In genomic region chr9:77494307-77494706, GRCm38 (mm10) we compare ENCODE assay signal across 20 mouse cellular contexts. TPM values are rescaled to one million over a fixed set of nuclear protein-coding genes. Genes with fewer than 3 reads are reported as not detected.
DNase-seq lines count a peak whose midpoint lies in the region; ATAC-seq and TF ChIP-seq lines count a peak whose summit lies in the region.
"Had no signal": no experiment of that assay in that cellular context is flagged by ENCODE, and none has a peak within 500 bp of the region (broad histone marks: within the 10 kb centered on the region; RNA-seq: fewer than 3 reads in every experiment).

No protein-coding gene starts in this region.

- H3K27me3 ChIP-seq in heart, embryonic 11.5 days (ENCODE audit: control insufficient read depth, insufficient read depth, low read length): no peaks in the 10 kb centered on the region
- H3K27me3 ChIP-seq in heart, embryonic 16.5 days (ENCODE audit: control insufficient read depth, insufficient read depth, low read length): no peaks in the 10 kb centered on the region
- no peaks in the 10 kb centered on the region for H3K27me3 ChIP-seq in heart, adult 2 months (ENCODE audit: control insufficient read depth, insufficient read depth, low read length)
- H3K27me3 ChIP-seq: embryonic facial prominence, embryonic 13.5 days had no signal

- 60% methylated on average over 7 of the region's 7 CpGs for WGBS in heart, embryonic 11.5 days (ENCODE audit: insufficient replicate concordance)
- 54% methylated on average over 7 of the region's 7 CpGs for WGBS in heart, embryonic 16.5 days
- 65% methylated on average over 7 of the region's 7 CpGs for WGBS in heart, adult 2 months

- H3K4me2 ChIP-seq in heart, embryonic 11.5 days: no peak overlapping the region
- H3K4me2 ChIP-seq in heart, embryonic 16.5 days (ENCODE audit: low read depth, low read length): no peak overlapping the region
- H3K4me2 ChIP-seq: embryonic facial prominence, embryonic 13.5 days; hindbrain, embryonic 15.5 days had no signal

- no peak for ATAC-seq in heart, embryonic 11.5 days (replicated peaks; ENCODE audit: insufficient number of reproducible peaks, low FRiP score, low TSS enrichment)
- 0 out of 2 replicates have a peak, but pooled peaks have one; percentile 16 for ATAC-seq in heart, embryonic 16.5 days (replicated peaks; ENCODE audit: extremely low read depth, insufficient read depth, low FRiP score)
- ATAC-seq: forebrain, embryonic 14.5 days; intestine, embryonic 16.5 days had no signal

- H3K36me3 ChIP-seq in heart, embryonic 11.5 days (ENCODE audit: control insufficient read depth, insufficient read depth, low read length): no peaks in the 10 kb centered on the region
- H3K36me3 ChIP-seq in heart, embryonic 16.5 days (ENCODE audit: control insufficient read depth, insufficient read depth): no peaks in the 10 kb centered on the region
- H3K36me3 ChIP-seq in heart, adult 2 months (ENCODE audit: control insufficient read depth, insufficient read depth, low read length): no peaks in the 10 kb centered on the region; the same call in 1 of the 2 replicates
- H3K36me3 ChIP-seq: embryonic facial prominence, embryonic 13.5 days; hindbrain, embryonic 15.5 days had no signal

- H3K4me1 ChIP-seq in heart, embryonic 11.5 days (ENCODE audit: control insufficient read depth, insufficient read depth, low read length): peaks cover 33% of the 10 kb centered on the region
- H3K4me1 ChIP-seq in heart, embryonic 16.5 days (ENCODE audit: control insufficient read depth, insufficient read depth, low read length): peaks cover 30% of the 10 kb centered on the region
- peaks cover 9% of the 10 kb centered on the region for H3K4me1 ChIP-seq in heart, adult 2 months (ENCODE audit: control insufficient read depth, insufficient read depth, low read length)

- no peak overlapping the region for H3K27ac ChIP-seq in heart, embryonic 11.5 days (ENCODE audit: low read depth, low read length)
- H3K27ac ChIP-seq in heart, embryonic 16.5 days (ENCODE audit: low read length): no peak overlapping the region
- no peak overlapping the region for H3K27ac ChIP-seq in heart, adult 2 months
- H3K27ac ChIP-seq: embryonic facial prominence, embryonic 13.5 days; hindbrain, embryonic 15.5 days had no signal

- TF ChIP-seq POLR2A in heart, adult 2 months (IDR thresholded peaks at IDR 0.05; ENCODE audit: insufficient read depth, low read depth, low read length): no peak

- no peak overlapping the region for H3K9ac ChIP-seq in heart, embryonic 11.5 days (ENCODE audit: low read depth, low read length)
- H3K9ac ChIP-seq in heart, embryonic 16.5 days (ENCODE audit: low read length): no peak overlapping the region
- H3K9ac ChIP-seq in heart, adult 2 months (ENCODE audit: low read depth, low read length): no peak overlapping the region
- H3K9ac ChIP-seq: embryonic facial prominence, embryonic 13.5 days; hindbrain, embryonic 15.5 days had no signal

- DNase-seq in heart, adult 11 months: peak; percentile 60
- no peak for DNase-seq in heart, adult 2 months
- DNase-seq in thymus, postnatal 14 days: peak; percentile 1
- no peak for DNase-seq in thymus, adult 18-20 months
- DNase-seq in adrenal gland, adult 18-20 months (ENCODE audit: low spot score in 2 of 2): no peak
- DNase-seq in frontal cortex, adult 2 months (ENCODE audit: extremely low spot score in 1 of 2, low spot score in 1 of 2): no peak
- DNase-seq: adrenal gland, postnatal 14 days; cerebellum, adult 11-12 months; cerebellum, adult 9-10 months; cerebellum, postnatal 25 days; gastrocnemius, postnatal 36 days; heart, adult 18-20 months; heart, postnatal 14 days; kidney, adult 2 months had no signal

- no peaks in the 10 kb centered on the region for H3K9me3 ChIP-seq in heart, embryonic 11.5 days (replicated peaks; ENCODE audit: control insufficient read depth, low read length)
- no peaks in the 10 kb centered on the region for H3K9me3 ChIP-seq in heart, embryonic 16.5 days (replicated peaks; ENCODE audit: control insufficient read depth, low read length)
- H3K9me3 ChIP-seq: embryonic facial prominence, embryonic 13.5 days; hindbrain, embryonic 15.5 days had no signal

- H3K4me3 ChIP-seq in heart, embryonic 11.5 days (ENCODE audit: low read depth, low read length): no peak overlapping the region
- no peak overlapping the region for H3K4me3 ChIP-seq in heart, embryonic 16.5 days (ENCODE audit: low read length)
- H3K4me3 ChIP-seq in heart, adult 2 months: no peak overlapping the region
- H3K4me3 ChIP-seq: embryonic facial prominence, embryonic 13.5 days; hindbrain, embryonic 15.5 days had no signal

- H3K79me2 ChIP-seq in heart, adult 2 months (replicated peaks; ENCODE audit: control insufficient read depth, insufficient read depth, low read length): 0 out of 2 replicates have a peak, but pooled peaks cover 1% of the 10 kb centered on the region

- TF ChIP-seq EP300 in heart, adult 2 months (IDR thresholded peaks at IDR 0.05; ENCODE audit: insufficient read depth, low read depth, low read length): no peak

- intact Hi-C loops in heart, adult 2 months (cut with DNase I): no loop called here

- TF ChIP-seq CTCF in heart, adult 2 months (IDR thresholded peaks at IDR 0.05): no peak

RNA-seq across cellular contexts. Expression of gene Lrrc1, which starts 50.4 kb away (rescaled TPM):
- polyA plus RNA-seq in heart, embryonic 11.5 days (2014; fragmentation: Nextera tagmentation; extraction: Ambion mirVana): 11.2 and 13.4 TPM in 2 replicates
- 19.5 and 23.6 TPM in 2 replicates for polyA plus RNA-seq in heart, embryonic 16.5 days (2015; fragmentation: Nextera tagmentation; extraction: Ambion mirVana)
- total RNA-seq in heart, adult 2 months (2021): 10 to 100 TPM; 13.3 to 13.8 TPM
- polyA plus RNA-seq in heart, adult 2 months (2012; rRNA removed): 21.5 and 26.6 TPM in 2 replicates
- 1 to 10 TPM; 7.5 to 7.9 TPM for total RNA-seq in adrenal gland, adult 18-20 months (2021)
- 20.0 and 20.6 TPM in 2 replicates for polyA plus RNA-seq in frontal cortex, adult 2 months (2012; rRNA removed)

Comparison
In these comparisons a context has a peak if more than half of its experiments do, and no peak if none do; other contexts are left out.
1. DNase-seq: peak in heart, adult 11 months (single experiment) and thymus, postnatal 14 days (single experiment); none in heart, adult 2 months (0 of 2), thymus, adult 18-20 months (0 of 2), adrenal gland, adult 18-20 months (0 of 2) and frontal cortex, adult 2 months (0 of 2).